In genomic region chr17:45398021-45398420, GRCm38 (mm10) we compare ENCODE assay signal across 16 mouse cellular contexts. TPM values are rescaled to one million over a fixed set of nuclear protein-coding genes. Genes with fewer than 3 reads are reported as not detected.
DNase-seq lines count a peak whose midpoint lies in the region; TF ChIP-seq lines count a peak whose summit lies in the region.
"Had no signal": no experiment of that assay in that cellular context is flagged by ENCODE, and none has a peak within 500 bp of the region (broad histone marks: within the 10 kb centered on the region; RNA-seq: fewer than 3 reads in every experiment).

No protein-coding gene starts in this region.

- 72% methylated on average over 2 of the region's 2 CpGs for WGBS in kidney, adult 2 months

- no peak for TF ChIP-seq CTCF in kidney, adult 2 months (conservative IDR thresholded peaks at IDR 0.05; ENCODE audit: insufficient read depth, insufficient read length, low read depth, low read length)

- intact Hi-C loops in heart, postnatal 25 days (cut with DNase I) = no loop called here

- TF ChIP-seq POLR2A in kidney, adult 2 months (IDR thresholded peaks at IDR 0.05; ENCODE audit: low read depth, low read length) = no peak

- H3K4me1 ChIP-seq in kidney, adult 2 months (ENCODE audit: control insufficient read depth, insufficient read depth, low read length) = peaks cover 16% of the 10 kb centered on the region; the same call in 1 of the 2 replicates

- peak overlapping the region; percentile 55; the same call in 1 of the 2 replicates for H3K27ac ChIP-seq in kidney, adult 2 months (ENCODE audit: insufficient read depth, low read depth, low read length)

- H3K4me3 ChIP-seq in kidney, adult 2 months (ENCODE audit: insufficient read depth, low read depth, low read length) = no peak overlapping the region

- DNase-seq in heart, adult 11 months = peak; percentile 81
- DNase-seq in heart, postnatal 25 days (ENCODE audit: low spot score) = no peak
- DNase-seq in kidney, adult 2 months = peak; percentile 70
- DNase-seq in kidney, postnatal 14 days = no peak
- DNase-seq in kidney, postnatal 36 days = peak; percentile 13 to 35
- DNase-seq in kidney, adult 8-10 months = no peak
- DNase-seq: adrenal gland, adult 2 months; adrenal gland, adult 8-10 months; adrenal gland, postnatal 10 days; adrenal gland, postnatal 25 days; adrenal gland, postnatal 36 days; cerebellum, adult 11 months; cerebellum, adult 11-12 months; cerebellum, adult 18-20 months had no signal

- no peaks in the 10 kb centered on the region for H3K27me3 ChIP-seq in kidney, adult 2 months (replicated peaks; ENCODE audit: control insufficient read depth, insufficient read depth, low read length)
- H3K27me3 ChIP-seq: CH12.LX, Patski had no signal

- no peaks in the 10 kb centered on the region; the same call in 1 of the 2 replicates for H3K36me3 ChIP-seq in kidney, adult 2 months (ENCODE audit: control insufficient read depth, insufficient read depth, low read length)

RNA-seq across cellular contexts. Expression of gene Cdc5l, which starts 35.5 kb away (rescaled TPM):
- total RNA-seq in heart, postnatal 25 days (2021) = 10 to 100 TPM; 36.7 to 42.8 TPM
- 8.9 and 10.9 TPM in 2 replicates for polyA plus RNA-seq in kidney, adult 2 months (2012; rRNA removed)

Comparison
In these comparisons a context has a peak if more than half of its experiments do, and no peak if none do; other contexts are left out.
1. DNase-seq: peak in heart, adult 11 months (single experiment), kidney, adult 2 months (single experiment) and kidney, postnatal 36 days (2 of 2); none in heart, postnatal 25 days (single experiment), kidney, postnatal 14 days (single experiment) and kidney, adult 8-10 months (0 of 2).